Mouse (Mus musculus) small intestine, adult 2 months (tissue): ENCODE data around the gene Xxylt1. TPM values are rescaled to one million over a fixed set of nuclear protein-coding genes. Genes with fewer than 3 reads are reported as not detected.

Experiments used
- H3K27ac ChIP-seq: fragments of 200-500 bp; 2 replicates; pipeline ENCODE4 v1.5.1; 2012; ENCODE audit warnings: low read depth, low read length, control low read depth, inconsistent platforms; ENCODE audit not compliant: insufficient read depth
- H3K27me3 ChIP-seq: fragments of 200-500 bp; 2 replicates; pipeline ENCODE4 v1.6.1; 2012; ENCODE audit warnings: mild to moderate bottlenecking, moderate library complexity, low read length, inconsistent platforms; ENCODE audit not compliant: control insufficient read depth, insufficient read depth
- H3K36me3 ChIP-seq: fragments of 200-500 bp; 2 replicates; pipeline ENCODE4 v1.6.1; 2012; ENCODE audit warnings: mild to moderate bottlenecking, low read length, control low read depth, inconsistent platforms; ENCODE audit not compliant: control insufficient read depth, insufficient read depth
- H3K4me1 ChIP-seq: fragments of 200-500 bp; 2 replicates; pipeline ENCODE4 v1.6.1; 2012; ENCODE audit warnings: low read length, inconsistent platforms, mixed read lengths; ENCODE audit not compliant: control insufficient read depth, insufficient read depth, insufficient read length
- H3K4me3 ChIP-seq: fragments of 200-500 bp; 2 replicates; pipeline ENCODE4 v1.5.1; 2012; ENCODE audit warnings: low read depth, mild to moderate bottlenecking, control low read depth, inconsistent platforms, low read length, moderate library complexity
- CTCF ChIP-seq: fragments of 200-500 bp; IDR thresholded peaks from 2 replicates; pipeline ENCODE4 v1.5.1; 2012; ENCODE audit warnings: low read depth, mild to moderate bottlenecking, control low read depth, inconsistent platforms, low read length, moderate library complexity, mixed read lengths; ENCODE audit not compliant: insufficient replicate concordance, insufficient read length; ENCODE audit errors: extremely low read depth
- POLR2A ChIP-seq: fragments of 200-500 bp; IDR thresholded peaks from 2 replicates; pipeline ENCODE4 v1.6.1; 2012; ENCODE audit warnings: low read depth, mild to moderate bottlenecking, control low read depth, inconsistent platforms, low read length, moderate library complexity
- WGBS: fragments of 180-500 bp; shearing (Covaris S2); methylation state at CpG from one replicate; pipeline ENCODE4 v1.1.7; 2018; 5-methylcytosine and 5-hydroxymethylcytosine counted together
- polyA plus RNA-seq: library from polyadenylated mRNA; depleted of rRNA; stranded (reverse); fragments of >200 nt; gene quantifications from 2 replicates; pipeline ENCODE4 v1.2.3, GENCODE M21; 2012

Gene Xxylt1
- polyA plus RNA-seq, 1 experiment: 7.6 TPM

DNA sequence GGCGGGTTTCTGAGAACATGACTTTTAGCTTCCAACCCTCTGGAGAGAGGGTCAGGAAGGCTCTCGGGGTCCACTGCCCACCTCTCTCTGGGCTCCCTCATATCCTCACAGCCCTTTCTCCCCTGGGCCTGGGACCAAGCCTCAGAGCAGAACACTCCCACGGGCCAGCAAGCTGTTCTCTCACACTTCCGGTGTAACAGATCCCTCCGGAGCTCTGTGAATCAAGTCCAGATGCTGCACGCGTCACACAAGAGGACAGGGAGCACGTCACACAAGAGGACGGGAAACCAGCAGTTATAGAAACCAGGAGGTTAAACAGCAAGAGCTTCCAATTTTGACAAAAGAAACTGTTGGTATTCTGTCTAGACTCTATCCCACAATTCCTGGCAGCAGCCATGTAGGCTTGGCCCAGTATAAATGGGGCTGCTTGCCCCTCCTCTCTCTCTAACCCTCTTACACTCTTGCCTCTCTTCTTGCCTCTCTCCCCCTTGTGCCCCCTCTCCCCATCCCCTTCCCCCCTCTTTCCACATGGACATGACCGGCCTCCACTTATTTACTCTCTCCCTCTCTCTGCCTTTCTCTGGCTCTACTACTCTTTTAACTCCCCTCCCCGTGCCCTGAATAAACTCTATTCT is 19.9 kb downstream of the Xxylt1 start:
- no peak for TF ChIP-seq POLR2A
- TF ChIP-seq CTCF: no peak
- Histone ChIP-seq H3K36me3 (no peaks in the 10 kb centered on the region), H3K27ac (no peak overlapping the region), H3K4me1 (0 out of 2 replicates have a peak, but pooled peaks cover under 1% of the 10 kb centered on the region), H3K4me3 (no peak overlapping the region), H3K27me3 (no peaks in the 10 kb centered on the region)
- WGBS: 81% methylated on average over 11 of the region's 11 CpGs

- 91% methylated on average over 13 of the region's 13 CpGs for WGBS
- Histone ChIP-seq H3K4me1 (no peaks in the 10 kb centered on the region), H3K27me3 (no peaks in the 10 kb centered on the region), H3K4me3 (no peak overlapping the region), H3K27ac (no peak overlapping the region), H3K36me3 (no peaks in the 10 kb centered on the region)
- TF ChIP-seq POLR2A: no peak
- TF ChIP-seq CTCF: no peak
These were observed 20.5 kb downstream of the Xxylt1 start for GRCm38 (mm10) chr16:31060714-31061113.

DNA sequence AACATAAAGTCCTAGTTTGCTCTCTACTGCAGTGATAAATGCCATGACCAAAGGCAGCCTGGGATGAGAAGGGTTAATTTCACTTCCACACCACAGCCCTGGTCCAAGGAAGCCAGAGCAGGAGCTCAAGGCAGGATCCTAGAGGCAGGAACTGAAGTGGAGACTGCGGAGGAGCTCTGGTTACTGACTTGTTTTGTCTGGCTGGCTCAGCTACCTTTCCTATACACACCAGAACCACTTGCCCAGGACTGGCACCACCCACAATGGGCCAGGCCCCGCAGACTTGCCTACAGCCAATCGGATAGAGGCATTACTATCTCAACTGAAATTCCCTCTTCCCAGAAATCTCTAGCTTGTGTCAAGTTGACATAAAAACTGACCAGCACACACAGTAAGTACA is 21.0 kb downstream of the Xxylt1 start:
- 95% methylated on average over 3 of the region's 3 CpGs for whole genome bisulfite sequencing

DNA sequence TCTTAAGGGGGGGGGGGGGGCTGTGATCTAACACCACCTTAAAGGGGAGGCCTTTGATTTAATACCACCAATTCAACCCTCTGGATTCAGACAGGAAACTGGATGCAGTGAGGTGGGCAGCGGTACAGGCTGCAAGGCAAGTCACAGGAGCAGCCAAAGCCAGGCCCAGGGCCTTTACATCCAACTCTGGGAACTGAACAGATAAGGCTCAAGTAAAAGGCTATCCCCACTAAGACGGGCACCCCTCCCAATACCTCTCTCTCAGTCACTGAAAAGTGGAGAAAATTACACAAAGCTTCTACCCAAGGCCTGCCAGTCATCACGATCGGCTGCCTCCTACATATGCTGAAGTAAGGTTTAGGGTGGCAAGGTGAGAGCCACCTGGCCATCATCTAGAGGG is 21.5 kb downstream of the Xxylt1 start:
- Histone ChIP-seq H3K27ac (no peak overlapping the region), H3K4me1 (no peaks in the 10 kb centered on the region), H3K36me3 (no peaks in the 10 kb centered on the region), H3K27me3 (no peaks in the 10 kb centered on the region), H3K4me3 (no peak overlapping the region)
- WGBS: 89% methylated on average over 4 of the region's 4 CpGs
- TF ChIP-seq CTCF (no peak), POLR2A (no peak)

More for the DNA sequence above, 21.0 kb downstream of the Xxylt1 start:
- Histone ChIP-seq H3K4me3 (no peak overlapping the region), H3K4me1 (no peaks in the 10 kb centered on the region), H3K36me3 (no peaks in the 10 kb centered on the region), H3K27me3 (no peaks in the 10 kb centered on the region), H3K27ac (no peak overlapping the region)
- TF ChIP-seq CTCF: no peak
- no peak for TF ChIP-seq POLR2A

GRCm38 (mm10) chr16:31052812-31053211 is 28.4 kb downstream of the Xxylt1 start:
- TF ChIP-seq CTCF: no peak
- no peak for TF ChIP-seq POLR2A
- Histone ChIP-seq H3K27ac (no peak overlapping the region), H3K27me3 (no peaks in the 10 kb centered on the region), H3K4me3 (no peak overlapping the region), H3K36me3 (no peaks in the 10 kb centered on the region; the same call in 1 of the 2 replicates), H3K4me1 (peaks cover 17% of the 10 kb centered on the region)
- 39% methylated on average over 6 of the region's 6 CpGs for WGBS

GRCm38 (mm10) chr16:31052177-31052726 is 29.0 kb downstream of the Xxylt1 start:
- TF ChIP-seq POLR2A: no peak
- no peak for TF ChIP-seq CTCF
- H3K36me3 ChIP-seq: no peaks in the 10 kb centered on the region; the same call in 1 of the 2 replicates
- H3K4me3 ChIP-seq: no peak overlapping the region
- 65% methylated on average over 7 of the region's 7 CpGs for WGBS
- no peaks in the 10 kb centered on the region for H3K27me3 ChIP-seq
- peaks cover 17% of the 10 kb centered on the region for H3K4me1 ChIP-seq
- H3K27ac ChIP-seq: no peak overlapping the region

DNA sequence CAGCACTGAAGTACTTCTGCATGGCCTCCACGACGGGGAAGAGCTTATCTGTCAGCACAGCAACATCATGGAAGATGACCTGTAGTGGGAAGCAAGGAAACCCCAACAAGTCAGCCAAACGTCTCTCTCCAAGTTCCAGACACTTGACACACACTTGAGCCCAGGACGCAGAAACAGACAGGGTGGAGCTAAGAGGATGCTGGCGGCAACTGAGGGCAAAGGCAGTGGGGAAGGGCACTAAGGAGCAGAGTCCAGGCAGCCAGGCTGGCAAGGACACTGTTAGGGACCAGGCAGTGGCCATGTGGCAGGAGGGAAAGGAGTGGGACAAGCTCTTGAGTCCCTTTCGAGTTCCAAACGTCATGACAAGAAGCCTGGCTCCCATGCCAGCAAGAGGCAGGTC is 30.5 kb downstream of the Xxylt1 start:
- WGBS: 33% methylated on average over 7 of the region's 7 CpGs
- Histone ChIP-seq H3K27ac (no peak overlapping the region), H3K4me3 (no peak overlapping the region), H3K27me3 (no peaks in the 10 kb centered on the region), H3K4me1 (peaks cover 17% of the 10 kb centered on the region), H3K36me3 (no peaks in the 10 kb centered on the region; the same call in 1 of the 2 replicates)
- no peak for TF ChIP-seq CTCF
- TF ChIP-seq POLR2A: no peak
